Mouse (Mus musculus): ENCODE data around the gene Lrrc36. TPM values are rescaled to one million over a fixed set of nuclear protein-coding genes. Genes with fewer than 3 reads are reported as not detected.

Lrrc36 gene
- polyA plus RNA-seq, 1 experiment, result 7.5 TPM

- no peak overlapping the region for H3K4me3 ChIP-seq (replicated peaks; ENCODE audit: extremely low read depth, low read depth, low read length)
- DNase-seq, result no peak
- no peak for TF ChIP-seq POLR2A (IDR thresholded peaks at IDR 0.05; ENCODE audit: borderline replicate concordance, extremely low read depth, low read depth, low read length)
- no peak for TF ChIP-seq CTCF (IDR thresholded peaks at IDR 0.05; ENCODE audit: insufficient read depth, low read length)
- H3K4me1 ChIP-seq (ENCODE audit: control insufficient read depth, insufficient read depth, low read length), result peaks cover 4% of the 10 kb centered on the region
- 41% methylated on average over 5 of the region's 5 CpGs for WGBS
Measured at GRCm38 (mm10) chr8:105453296-105453695, 39.9 kb downstream of the Lrrc36 start.

- WGBS, result 41% methylated on average over 5 of the region's 5 CpGs
- no peak for DNase-seq
- TF ChIP-seq POLR2A (IDR thresholded peaks at IDR 0.05; ENCODE audit: borderline replicate concordance, extremely low read depth, low read depth, low read length) (no peak), CTCF (IDR thresholded peaks at IDR 0.05; ENCODE audit: insufficient read depth, low read length) (no peak)
Measured at GRCm38 (mm10) chr8:105454088-105454487, 40.7 kb downstream of the Lrrc36 start.

GRCm38 (mm10) chr8:105455218-105455617 lies 41.8 kb downstream of the Lrrc36 start:
- peaks cover 4% of the 10 kb centered on the region for H3K4me1 ChIP-seq (ENCODE audit: control insufficient read depth, insufficient read depth, low read length)
- DNase-seq, result no peak
- no peak overlapping the region for H3K4me3 ChIP-seq (replicated peaks; ENCODE audit: extremely low read depth, low read depth, low read length)
- 48% methylated on average over 10 of the region's 10 CpGs for WGBS
- TF ChIP-seq POLR2A (IDR thresholded peaks at IDR 0.05; ENCODE audit: borderline replicate concordance, extremely low read depth, low read depth, low read length) (no peak), CTCF (IDR thresholded peaks at IDR 0.05; ENCODE audit: insufficient read depth, low read length) (no peak)

More at GRCm38 (mm10) chr8:105454088-105454487, 40.7 kb downstream of the Lrrc36 start:
- Histone ChIP-seq H3K4me1 (ENCODE audit: control insufficient read depth, insufficient read depth, low read length) (peaks cover 4% of the 10 kb centered on the region), H3K4me3 (replicated peaks; ENCODE audit: extremely low read depth, low read depth, low read length) (no peak overlapping the region)

- no peaks in the 10 kb centered on the region for H3K4me1 ChIP-seq (ENCODE audit: control insufficient read depth, insufficient read depth, low read length)
- 54% methylated on average over 13 of the region's 13 CpGs for WGBS
- DNase-seq, result peak; percentile 48
- H3K4me3 ChIP-seq (replicated peaks; ENCODE audit: extremely low read depth, low read depth, low read length), result no peak overlapping the region
- TF ChIP-seq POLR2A (IDR thresholded peaks at IDR 0.05; ENCODE audit: borderline replicate concordance, extremely low read depth, low read depth, low read length), result no peak
- no peak for TF ChIP-seq CTCF (IDR thresholded peaks at IDR 0.05; ENCODE audit: insufficient read depth, low read length)
Measured at GRCm38 (mm10) chr8:105461085-105461803, 47.9 kb downstream of the Lrrc36 start.

GRCm38 (mm10) chr8:105464595-105464994 lies 51.2 kb downstream of the Lrrc36 start:
- Histone ChIP-seq H3K4me1 (ENCODE audit: control insufficient read depth, insufficient read depth, low read length) (peaks cover 7% of the 10 kb centered on the region; the same call in 1 of the 2 replicates), H3K4me3 (replicated peaks; ENCODE audit: extremely low read depth, low read depth, low read length) (no peak overlapping the region)
- no peak for TF ChIP-seq POLR2A (IDR thresholded peaks at IDR 0.05; ENCODE audit: borderline replicate concordance, extremely low read depth, low read depth, low read length)
- no peak for TF ChIP-seq CTCF (IDR thresholded peaks at IDR 0.05; ENCODE audit: insufficient read depth, low read length)
- no peak for DNase-seq
- WGBS, result 63% methylated on average over 7 of the region's 7 CpGs

- TF ChIP-seq POLR2A (IDR thresholded peaks at IDR 0.05; ENCODE audit: borderline replicate concordance, extremely low read depth, low read depth, low read length) (no peak), CTCF (IDR thresholded peaks at IDR 0.05; ENCODE audit: insufficient read depth, low read length) (no peak)
- peaks cover 16% of the 10 kb centered on the region for H3K4me1 ChIP-seq (ENCODE audit: control insufficient read depth, insufficient read depth, low read length)
- H3K4me3 ChIP-seq (replicated peaks; ENCODE audit: extremely low read depth, low read depth, low read length), result no peak overlapping the region
- 75% methylated on average over 6 of the region's 6 CpGs for WGBS
- DNase-seq, result no peak
Measured at GRCm38 (mm10) chr8:105466246-105466645, 52.9 kb downstream of the Lrrc36 start.

GRCm38 (mm10) chr8:105466700-105467291 lies 53.4 kb downstream of the Lrrc36 start:
- no peak for DNase-seq
- Histone ChIP-seq H3K4me3 (replicated peaks; ENCODE audit: extremely low read depth, low read depth, low read length) (no peak overlapping the region), H3K4me1 (ENCODE audit: control insufficient read depth, insufficient read depth, low read length) (peaks cover 19% of the 10 kb centered on the region)
- TF ChIP-seq POLR2A (IDR thresholded peaks at IDR 0.05; ENCODE audit: borderline replicate concordance, extremely low read depth, low read depth, low read length) (peak; percentile 10; the same call in 1 of the 2 replicates), CTCF (IDR thresholded peaks at IDR 0.05; ENCODE audit: insufficient read depth, low read length) (no peak)
- WGBS, result 49% methylated on average over 7 of the region's 7 CpGs

GRCm38 (mm10) chr8:105467396-105467985 lies 54.1 kb downstream of the Lrrc36 start:
- Histone ChIP-seq H3K4me1 (ENCODE audit: control insufficient read depth, insufficient read depth, low read length) (peaks cover 19% of the 10 kb centered on the region), H3K4me3 (replicated peaks; ENCODE audit: extremely low read depth, low read depth, low read length) (no peak overlapping the region)
- no peak for TF ChIP-seq CTCF (IDR thresholded peaks at IDR 0.05; ENCODE audit: insufficient read depth, low read length)
- 0 out of 2 replicates have a peak, but pooled peaks have one; percentile 3 for TF ChIP-seq POLR2A (IDR thresholded peaks at IDR 0.05; ENCODE audit: borderline replicate concordance, extremely low read depth, low read depth, low read length)
- 94% methylated on average over 10 of the region's 10 CpGs for WGBS
- no peak for DNase-seq

- DNase-seq, result no peak
- no peak for TF ChIP-seq CTCF (IDR thresholded peaks at IDR 0.05; ENCODE audit: insufficient read depth, low read length)
- no peak for TF ChIP-seq POLR2A (IDR thresholded peaks at IDR 0.05; ENCODE audit: borderline replicate concordance, extremely low read depth, low read depth, low read length)
- 89% methylated on average over 27 of the region's 27 CpGs for WGBS
- Histone ChIP-seq H3K4me1 (ENCODE audit: control insufficient read depth, insufficient read depth, low read length) (peaks cover 19% of the 10 kb centered on the region), H3K4me3 (replicated peaks; ENCODE audit: extremely low read depth, low read depth, low read length) (no peak overlapping the region)
Measured at GRCm38 (mm10) chr8:105468002-105468720, 54.8 kb downstream of the Lrrc36 start.

All from lung, adult 2 months (tissue).